Mouse (Mus musculus) B cell, adult 67 days (primary cell): ENCODE measurements around the gene Prame. TPM values are rescaled to one million over a fixed set of nuclear protein-coding genes. Genes with fewer than 3 reads are reported as not detected.

ENCODE experiments used
- total RNA-seq, 2 experiments: library from RNA; stranded (reverse); gene quantifications; 4 replicates each; pipeline ENCODE4 v1.2.4; 2023

Prame gene
- not detected for total RNA-seq

DNA sequence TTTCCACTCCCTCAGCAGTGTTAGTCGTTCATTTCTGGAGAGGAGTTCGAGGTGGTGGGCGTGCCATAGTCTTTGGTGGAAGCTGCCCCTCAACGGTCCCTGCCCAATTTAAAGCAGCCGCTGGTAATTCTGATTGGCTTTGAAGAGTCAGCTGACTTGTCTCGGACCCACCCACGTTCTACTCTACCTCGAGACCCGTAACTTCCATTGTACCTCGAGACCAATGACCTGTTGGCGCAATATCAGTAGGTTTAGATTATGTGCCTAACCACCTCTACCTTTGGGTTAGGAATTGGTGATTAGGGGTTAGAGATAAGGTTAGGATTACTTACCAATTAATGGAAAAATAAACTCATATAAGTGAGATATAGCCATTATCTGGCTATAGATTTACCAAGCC is at the start of gene Prame:
Gene Prame (minus strand): TSS at position 101 of the 400 bp plus-strand sequence.

DNA sequence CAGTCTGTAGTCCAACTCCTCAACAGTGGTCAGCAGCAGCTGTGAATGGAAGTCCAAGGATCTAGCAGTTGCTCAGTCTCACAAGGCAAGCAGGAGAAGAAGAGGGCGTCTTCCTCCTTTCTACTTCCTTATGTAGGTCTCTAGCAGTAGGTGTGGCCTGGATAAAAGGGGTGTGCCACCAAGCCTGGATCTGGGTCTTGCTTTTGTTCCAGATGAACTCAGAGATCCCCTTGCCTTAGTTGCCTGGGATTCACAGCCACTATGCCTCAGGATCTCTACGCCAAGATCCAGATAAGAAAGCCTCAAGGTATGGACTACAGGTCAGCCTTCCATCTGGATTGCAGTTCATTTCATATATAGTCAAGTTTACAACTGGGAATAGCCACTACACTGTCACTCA is 28.8 kb downstream of the Prame start, which contains the start of gene Nxf7:
Gene Nxf7 (minus strand): TSS at position 101 of the 400 bp plus-strand sequence.

Other genes with a start within 250 kb of the Prame start
- gene Gm7903, start 193.9 kb downstream of the Prame start, total RNA-seq = not detected
- not detected for gene AV320801, start 133.1 kb downstream of the Prame start, total RNA-seq
- gene Nxf7, start 28.9 kb downstream of the Prame start, total RNA-seq = not detected
- gene Tcp11x2, start 66.1 kb upstream of the Prame start, total RNA-seq = not detected
- gene Tmsb15a, start 97.6 kb upstream of the Prame start, total RNA-seq = not detected
- gene Armcx5, start 115.0 kb upstream of the Prame start, total RNA-seq = 10 to 100 TPM; 29.0 to 33.0 TPM
- gene Gprasp1, start 115.0 kb upstream of the Prame start, total RNA-seq = 10 to 100 TPM; 52.1 to 61.7 TPM
- gene Bhlhb9, start 169.9 kb upstream of the Prame start, total RNA-seq = 10 to 100 TPM; 12.0 to 12.2 TPM
- gene Gprasp2, start 211.3 kb upstream of the Prame start, total RNA-seq = 10 to 100 TPM in 1 of 2 experiments, 1 to 10 TPM in 1; 9.3 to 17.2 TPM